Mouse (Mus musculus) embryonic facial prominence, embryonic 11.5 days (tissue): Measurements from ENCODE around the gene Cped1. TPM values are rescaled to one million over a fixed set of nuclear protein-coding genes. Genes with fewer than 3 reads are reported as not detected.
"Not testable (repeated sequence)": the region's sequence is repeated elsewhere in the genome, so short reads cannot be mapped to it uniquely, and the experiment has no call there.

Source experiments
- ATAC-seq: fragments of 200-750 bp; cut with Nextera tagmentation; replicated peaks from 2 replicates; pipeline ENCODE4 v1.8.0; 2017; ENCODE audit warnings: low read depth; ENCODE audit not compliant: insufficient number of reproducible peaks, low FRiP score, low TSS enrichment
- DNase-seq: peaks from one replicate; pipeline ENCODE4 v3.0.0-alpha.2; 2015; ENCODE audit warnings: low spot score
- H3K27ac ChIP-seq: fragments of 300-500 bp; sonication (generic); replicated peaks from 2 replicates; pipeline ENCODE4 v1.5.1; 2014; ENCODE audit warnings: mild to moderate bottlenecking, low read depth, low read length, control low read depth
- H3K27me3 ChIP-seq: fragments of 300-500 bp; sonication (generic); 2 replicates; pipeline ENCODE4 v1.6.1; 2014; ENCODE audit warnings: mild to moderate bottlenecking, low read length, moderate library complexity, mixed read lengths; ENCODE audit not compliant: control insufficient read depth, insufficient read depth
- H3K36me3 ChIP-seq: fragments of 300-500 bp; sonication (generic); replicated peaks from 2 replicates; pipeline ENCODE4 v1.6.1; 2014; ENCODE audit warnings: low read depth, mild to moderate bottlenecking, low read length, moderate library complexity, mixed read lengths; ENCODE audit not compliant: control insufficient read depth, insufficient read depth
- H3K4me1 ChIP-seq: fragments of 300-500 bp; sonication (generic); 2 replicates; pipeline ENCODE4 v1.6.1; 2014; ENCODE audit warnings: low read length, mixed read lengths; ENCODE audit not compliant: control insufficient read depth, insufficient read depth
- H3K4me2 ChIP-seq: fragments of 300-500 bp; sonication (generic); 2 replicates; pipeline ENCODE4 v1.6.1; 2014; ENCODE audit warnings: low read depth, mild to moderate bottlenecking, control low read depth, low read length, moderate library complexity
- H3K4me3 ChIP-seq: fragments of 300-500 bp; sonication (generic); 2 replicates; pipeline ENCODE4 v1.5.1; 2014; ENCODE audit warnings: low read depth, low read length, control low read depth
- H3K9ac ChIP-seq: fragments of 300-500 bp; sonication (generic); replicated peaks from 2 replicates; pipeline ENCODE4 v1.6.1; 2014; ENCODE audit warnings: mild to moderate bottlenecking, control low read depth, low read length
- H3K9me3 ChIP-seq: fragments of 300-500 bp; sonication (generic); replicated peaks from 2 replicates; pipeline ENCODE4 v1.6.1; 2016; ENCODE audit warnings: mild to moderate bottlenecking, low read length, inconsistent platforms, mixed read lengths; ENCODE audit not compliant: control insufficient read depth
- WGBS: fragments of 180-500 bp; shearing (Covaris S2); extraction: QIAGEN DNeasy Blood & Tissue Kit; methylation state at CpG from one replicate; pipeline ENCODE4 v1.1.7; 2014; 5-methylcytosine and 5-hydroxymethylcytosine counted together
- polyA plus RNA-seq: library from polyadenylated mRNA; unstranded; fragments of >200 nt; fragmentation: Nextera tagmentation; extraction: Ambion mirVana; gene quantifications from 2 replicates; pipeline ENCODE4 v1.2.1, GENCODE M21; 2014

Gene Cped1
- polyA plus RNA-seq, 1 experiment from 2014 or later: 40.2 TPM

GRCm38 (mm10) chr6:22124575-22125330, 139.0 kb downstream of the Cped1 start:
- not testable (repeated sequence) for ATAC-seq, H3K4me1 ChIP-seq, H3K9me3 ChIP-seq, H3K27ac ChIP-seq, H3K36me3 ChIP-seq, H3K4me3 ChIP-seq, DNase-seq, H3K4me2 ChIP-seq, H3K27me3 ChIP-seq, H3K9ac ChIP-seq
- WGBS: 89% methylated on average over 24 of the region's 31 CpGs

- ATAC-seq (no peak), DNase-seq (no peak)
- H3K27me3 ChIP-seq: no peaks in the 10 kb centered on the region
- no peaks in the 10 kb centered on the region for H3K9me3 ChIP-seq
- H3K36me3 ChIP-seq: no peaks in the 10 kb centered on the region
- no peak overlapping the region for H3K4me3 ChIP-seq
- 85% methylated on average over 10 of the region's 10 CpGs for WGBS
- no peaks in the 10 kb centered on the region for H3K4me1 ChIP-seq
- H3K4me2 ChIP-seq: no peak overlapping the region
- no peak overlapping the region for H3K27ac ChIP-seq
- H3K9ac ChIP-seq: no peak overlapping the region
Observed at GRCm38 (mm10) chr6:22135038-22135631, 149.4 kb downstream of the Cped1 start.

GRCm38 (mm10) chr6:22136805-22137204, 151.1 kb downstream of the Cped1 start:
- Histone ChIP-seq H3K4me3 (no peak overlapping the region), H3K9ac (no peak overlapping the region), H3K36me3 (no peaks in the 10 kb centered on the region), H3K27ac (no peak overlapping the region), H3K27me3 (no peaks in the 10 kb centered on the region), H3K4me2 (no peak overlapping the region), H3K4me1 (no peaks in the 10 kb centered on the region), H3K9me3 (no peaks in the 10 kb centered on the region)
- 56% methylated on average over 10 of the region's 10 CpGs for WGBS
- DNase-seq (no peak), ATAC-seq (no peak)

GRCm38 (mm10) chr6:22140786-22141185, 155.1 kb downstream of the Cped1 start:
- no peak overlapping the region for H3K9ac ChIP-seq
- no peak overlapping the region for H3K4me2 ChIP-seq
- no peaks in the 10 kb centered on the region for H3K27me3 ChIP-seq
- H3K27ac ChIP-seq: no peak overlapping the region
- WGBS: 82% methylated on average over 8 of the region's 8 CpGs
- H3K4me1 ChIP-seq: no peaks in the 10 kb centered on the region
- H3K36me3 ChIP-seq: no peaks in the 10 kb centered on the region
- no peak for ATAC-seq
- no peak overlapping the region for H3K4me3 ChIP-seq
- H3K9me3 ChIP-seq: no peaks in the 10 kb centered on the region
- no peak for DNase-seq

- H3K27me3 ChIP-seq: no peaks in the 10 kb centered on the region
- no peaks in the 10 kb centered on the region for H3K4me1 ChIP-seq
- H3K4me2 ChIP-seq: no peak overlapping the region
- ATAC-seq (no peak), DNase-seq (no peak)
- no peaks in the 10 kb centered on the region for H3K36me3 ChIP-seq
- no peaks in the 10 kb centered on the region for H3K9me3 ChIP-seq
- 92% methylated on average over 4 of the region's 4 CpGs for WGBS
- H3K9ac ChIP-seq: no peak overlapping the region
- no peak overlapping the region for H3K27ac ChIP-seq
- H3K4me3 ChIP-seq: no peak overlapping the region
Observed at GRCm38 (mm10) chr6:22147236-22147635, 161.5 kb downstream of the Cped1 start.

- Histone ChIP-seq H3K9ac (no peak overlapping the region), H3K4me1 (no peaks in the 10 kb centered on the region), H3K4me3 (no peak overlapping the region), H3K27ac (no peak overlapping the region), H3K36me3 (no peaks in the 10 kb centered on the region), H3K4me2 (no peak overlapping the region), H3K27me3 (no peaks in the 10 kb centered on the region), H3K9me3 (no peaks in the 10 kb centered on the region)
- DNase-seq (no peak), ATAC-seq (no peak)
- 84% methylated on average over 2 of the region's 2 CpGs for WGBS
Observed at GRCm38 (mm10) chr6:22148511-22148910, 162.8 kb downstream of the Cped1 start.

GRCm38 (mm10) chr6:22157461-22157860, 171.7 kb downstream of the Cped1 start:
- no peak overlapping the region for H3K27ac ChIP-seq
- no peak for ATAC-seq
- no peak overlapping the region for H3K9ac ChIP-seq
- no peak for DNase-seq
- no peaks in the 10 kb centered on the region for H3K36me3 ChIP-seq
- H3K9me3 ChIP-seq: no peaks in the 10 kb centered on the region
- H3K4me1 ChIP-seq: no peaks in the 10 kb centered on the region
- H3K27me3 ChIP-seq: no peaks in the 10 kb centered on the region
- 57% methylated on average over 5 of the region's 5 CpGs for WGBS
- H3K4me2 ChIP-seq: no peak overlapping the region
- H3K4me3 ChIP-seq: no peak overlapping the region

- ATAC-seq (no peak), DNase-seq (no peak)
- Histone ChIP-seq H3K4me2 (no peak overlapping the region), H3K9me3 (no peaks in the 10 kb centered on the region), H3K27me3 (no peaks in the 10 kb centered on the region), H3K36me3 (no peaks in the 10 kb centered on the region), H3K9ac (no peak overlapping the region), H3K27ac (no peak overlapping the region), H3K4me1 (no peaks in the 10 kb centered on the region), H3K4me3 (no peak overlapping the region)
- WGBS: 56% methylated on average over 1 of the region's 1 CpGs
Observed at GRCm38 (mm10) chr6:22161944-22162343, 176.2 kb downstream of the Cped1 start.
